Mouse (Mus musculus): ENCODE results near the gene Sema3d.

Gene Sema3d

GRCm38 (mm10) chr5:12634227-12634980, 251.2 kb downstream of the Sema3d start:
- no peak for DNase-seq (ENCODE audit: low spot score)

- DNase-seq (ENCODE audit: low spot score): no peak
These were observed 254.7 kb downstream of the Sema3d start for GRCm38 (mm10) chr5:12637763-12638468.

Data from urinary bladder, postnatal 10 days (tissue).